Mouse (Mus musculus): Measurements from ENCODE around the gene Ncor2.

The Ncor2 gene

GRCm38 (mm10) chr5:125096368-125096767 is 82.7 kb downstream of the Ncor2 start:
- DNase-seq (ENCODE audit: low spot score in 2 of 2): no peak

GRCm38 (mm10) chr5:125095525-125096175 is 83.4 kb downstream of the Ncor2 start:
- DNase-seq (ENCODE audit: low spot score in 2 of 2): no peak

GRCm38 (mm10) chr5:125093795-125094194 is 85.2 kb downstream of the Ncor2 start:
- DNase-seq (ENCODE audit: low spot score in 2 of 2): no peak

- DNase-seq (ENCODE audit: low spot score in 2 of 2): no peak
Observed at GRCm38 (mm10) chr5:125088076-125088475, 90.9 kb downstream of the Ncor2 start.

GRCm38 (mm10) chr5:125085097-125085617 is 93.9 kb downstream of the Ncor2 start:
- DNase-seq (ENCODE audit: low spot score in 2 of 2): no peak

GRCm38 (mm10) chr5:125083674-125084073 is 95.3 kb downstream of the Ncor2 start:
- DNase-seq (ENCODE audit: low spot score in 2 of 2): no peak

- no peak for DNase-seq (ENCODE audit: low spot score in 2 of 2)
Observed at GRCm38 (mm10) chr5:125081318-125082101, 97.5 kb downstream of the Ncor2 start.

GRCm38 (mm10) chr5:125080787-125081317 is 98.2 kb downstream of the Ncor2 start:
- no peak for DNase-seq (ENCODE audit: low spot score in 2 of 2)

- no peak for DNase-seq (ENCODE audit: low spot score in 2 of 2)
Observed at GRCm38 (mm10) chr5:125080352-125080751, 98.7 kb downstream of the Ncor2 start.

- DNase-seq (ENCODE audit: low spot score in 2 of 2): no peak
Observed at GRCm38 (mm10) chr5:125078220-125078619, 100.8 kb downstream of the Ncor2 start.

GRCm38 (mm10) chr5:125076183-125076582 is 102.8 kb downstream of the Ncor2 start:
- DNase-seq (ENCODE audit: low spot score in 2 of 2): no peak

- DNase-seq (ENCODE audit: low spot score in 2 of 2): no peak
Observed at GRCm38 (mm10) chr5:125074571-125075171, 104.3 kb downstream of the Ncor2 start.

GRCm38 (mm10) chr5:125073896-125074295 is 105.1 kb downstream of the Ncor2 start:
- DNase-seq (ENCODE audit: low spot score in 2 of 2): no peak

- DNase-seq (ENCODE audit: low spot score in 2 of 2): no peak
Observed at GRCm38 (mm10) chr5:125073335-125073734, 105.7 kb downstream of the Ncor2 start.

GRCm38 (mm10) chr5:125072425-125072824 is 106.6 kb downstream of the Ncor2 start:
- no peak for DNase-seq (ENCODE audit: low spot score in 2 of 2)

- DNase-seq (ENCODE audit: low spot score in 2 of 2): no peak
Observed at GRCm38 (mm10) chr5:125071919-125072318, 107.1 kb downstream of the Ncor2 start.

- DNase-seq (ENCODE audit: low spot score in 2 of 2): no peak
Observed at GRCm38 (mm10) chr5:125070399-125070798, 108.6 kb downstream of the Ncor2 start.

- DNase-seq (ENCODE audit: low spot score in 2 of 2): no peak
Observed at GRCm38 (mm10) chr5:125069916-125070315, 109.1 kb downstream of the Ncor2 start.

- no peak for DNase-seq (ENCODE audit: low spot score in 2 of 2)
Observed at GRCm38 (mm10) chr5:125069426-125069825, 109.6 kb downstream of the Ncor2 start.

GRCm38 (mm10) chr5:125068371-125068951 is 110.6 kb downstream of the Ncor2 start:
- no peak for DNase-seq (ENCODE audit: low spot score in 2 of 2)

- DNase-seq (ENCODE audit: low spot score in 2 of 2): no peak
Observed at GRCm38 (mm10) chr5:125067673-125068072, 111.3 kb downstream of the Ncor2 start.

Measured in thymus, postnatal 10 days (tissue).